Comparison of ENCODE assay signal across 25 mouse cellular contexts in genomic region chr9:21818561-21818960, GRCm38 (mm10). TPM values are rescaled to one million over a fixed set of nuclear protein-coding genes. Genes with fewer than 3 reads are reported as not detected.
DNase-seq lines count a peak whose midpoint lies in the region; ATAC-seq and TF ChIP-seq lines count a peak whose summit lies in the region.
"Had no signal": no experiment of that assay in that cellular context is flagged by ENCODE, and none has a peak within 500 bp of the region (broad histone marks: within the 10 kb centered on the region; RNA-seq: fewer than 3 reads in every experiment).

No protein-coding gene starts in this region.

- H3K27me3 ChIP-seq in forebrain, embryonic 15.5 days = no peaks in the 10 kb centered on the region
- H3K27me3 ChIP-seq in forebrain, embryonic 14.5 days (replicated peaks; ENCODE audit: control insufficient read depth, insufficient read depth, low read length) = no peaks in the 10 kb centered on the region
- no peaks in the 10 kb centered on the region for H3K27me3 ChIP-seq in midbrain, embryonic 11.5 days (ENCODE audit: control insufficient read depth, insufficient read depth, low read length)
- no peaks in the 10 kb centered on the region for H3K27me3 ChIP-seq in midbrain, embryonic 14.5 days (ENCODE audit: control insufficient read depth, insufficient read depth, low read length)
- H3K27me3 ChIP-seq: heart, embryonic 13.5 days; Patski had no signal

- DNase-seq in forebrain, embryonic 14.5 days (ENCODE audit: low spot score) = no peak
- DNase-seq in midbrain, embryonic 11.5 days (ENCODE audit: low spot score, missing footprints) = peak; percentile 45
- DNase-seq in midbrain, embryonic 14.5 days = no peak
- no peak for DNase-seq in spleen, postnatal 36 days (ENCODE audit: low spot score in 2 of 2)
- DNase-seq: adrenal gland, postnatal 10 days; adrenal gland, postnatal 36 days; B cell, adult 2 months; gastrocnemius, postnatal 36 days; heart, adult 2 months; heart, postnatal 14 days; heart, postnatal 4 days; kidney, adult 18-20 months had no signal

- no peaks in the 10 kb centered on the region for H3K9me3 ChIP-seq in forebrain, embryonic 15.5 days
- H3K9me3 ChIP-seq in forebrain, embryonic 14.5 days (replicated peaks; ENCODE audit: control insufficient read depth, low read length) = no peaks in the 10 kb centered on the region
- no peaks in the 10 kb centered on the region for H3K9me3 ChIP-seq in midbrain, embryonic 11.5 days (ENCODE audit: control insufficient read depth, low read length)
- H3K9me3 ChIP-seq in midbrain, embryonic 14.5 days (ENCODE audit: control insufficient read depth, low read length) = no peaks in the 10 kb centered on the region
- H3K9me3 ChIP-seq: forebrain, embryonic 10.5 days; heart, embryonic 10.5 days; heart, embryonic 13.5 days had no signal

- H3K36me3 ChIP-seq in forebrain, embryonic 15.5 days = no peaks in the 10 kb centered on the region
- 0 out of 2 replicates have a peak, but pooled peaks cover 4% of the 10 kb centered on the region for H3K36me3 ChIP-seq in forebrain, embryonic 14.5 days (ENCODE audit: control insufficient read depth, insufficient read depth, low read length)
- no peaks in the 10 kb centered on the region for H3K36me3 ChIP-seq in midbrain, embryonic 11.5 days (ENCODE audit: control insufficient read depth, insufficient read depth, low read length)
- H3K36me3 ChIP-seq in midbrain, embryonic 14.5 days (ENCODE audit: control insufficient read depth, insufficient read depth, low read length) = 0 out of 2 replicates have a peak, but pooled peaks cover 2% of the 10 kb centered on the region

- H3K4me2 ChIP-seq in forebrain, embryonic 15.5 days (replicated peaks) = no peak overlapping the region
- no peak overlapping the region for H3K4me2 ChIP-seq in forebrain, embryonic 14.5 days (ENCODE audit: low read length)
- no peak overlapping the region for H3K4me2 ChIP-seq in midbrain, embryonic 11.5 days
- no peak overlapping the region for H3K4me2 ChIP-seq in midbrain, embryonic 14.5 days (ENCODE audit: low read length)
- H3K4me2 ChIP-seq: heart, embryonic 13.5 days; hindbrain, embryonic 14.5 days had no signal

- no peak for TF ChIP-seq POLR2A in bone marrow macrophage, adult 2 months (IDR thresholded peaks at IDR 0.05; ENCODE audit: borderline replicate concordance, low read depth, low read length)

- no peak overlapping the region for H3K4me3 ChIP-seq in forebrain, embryonic 15.5 days
- H3K4me3 ChIP-seq in forebrain, embryonic 14.5 days (ENCODE audit: low read depth, low read length) = no peak overlapping the region
- no peak overlapping the region for H3K4me3 ChIP-seq in midbrain, embryonic 11.5 days (ENCODE audit: low read depth, low read length)
- H3K4me3 ChIP-seq in midbrain, embryonic 14.5 days (replicated peaks; ENCODE audit: low read depth, low read length) = no peak overlapping the region
- H3K4me3 ChIP-seq in bone marrow macrophage, adult 2 months (ENCODE audit: insufficient read depth, low read length) = no peak overlapping the region
- H3K4me3 ChIP-seq: forebrain, embryonic 10.5 days; heart, adult 2 months; heart, embryonic 10.5 days; heart, embryonic 13.5 days had no signal

- 88% methylated on average over 6 of the region's 6 CpGs for WGBS in forebrain, embryonic 15.5 days
- 92% methylated on average over 6 of the region's 6 CpGs for WGBS in forebrain, embryonic 14.5 days
- 95% methylated on average over 6 of the region's 6 CpGs for WGBS in midbrain, embryonic 11.5 days
- 89% methylated on average over 6 of the region's 6 CpGs for WGBS in midbrain, embryonic 14.5 days

- no peak for ATAC-seq in forebrain, embryonic 15.5 days (replicated peaks)
- no peak for ATAC-seq in forebrain, embryonic 14.5 days
- ATAC-seq in midbrain, embryonic 11.5 days (ENCODE audit: low FRiP score) = no peak
- no peak for ATAC-seq in midbrain, embryonic 14.5 days (ENCODE audit: low FRiP score, low TSS enrichment)
- ATAC-seq: hindbrain, postnatal 0 days; inflammation-experienced regulatory T-cells, adult 6 months; intestine, embryonic 16.5 days; Patski had no signal

- H3K4me1 ChIP-seq in forebrain, embryonic 15.5 days = peaks cover 13% of the 10 kb centered on the region; the same call in 1 of the 2 replicates
- H3K4me1 ChIP-seq in forebrain, embryonic 14.5 days (ENCODE audit: control insufficient read depth, insufficient read depth, low read length) = no peaks in the 10 kb centered on the region
- H3K4me1 ChIP-seq in midbrain, embryonic 11.5 days (ENCODE audit: control insufficient read depth, insufficient read depth, low read length) = no peaks in the 10 kb centered on the region
- H3K4me1 ChIP-seq in midbrain, embryonic 14.5 days (ENCODE audit: control insufficient read depth, insufficient read depth, low read length) = no peaks in the 10 kb centered on the region
- peaks cover 7% of the 10 kb centered on the region for H3K4me1 ChIP-seq in bone marrow macrophage, adult 2 months (ENCODE audit: control insufficient read depth, insufficient read depth, low read length)
- H3K4me1 ChIP-seq: forebrain, embryonic 10.5 days; heart, embryonic 13.5 days had no signal

- H3K27ac ChIP-seq in forebrain, embryonic 15.5 days (replicated peaks) = peak overlapping the region; percentile 72
- no peak overlapping the region for H3K27ac ChIP-seq in forebrain, embryonic 14.5 days (ENCODE audit: low read depth, low read length)
- no peak overlapping the region for H3K27ac ChIP-seq in midbrain, embryonic 11.5 days (ENCODE audit: low read depth, low read length)
- H3K27ac ChIP-seq in midbrain, embryonic 14.5 days (replicated peaks; ENCODE audit: low read depth, low read length) = no peak overlapping the region
- no peak overlapping the region for H3K27ac ChIP-seq in bone marrow macrophage, adult 2 months (ENCODE audit: insufficient read depth, low read depth, low read length)
- H3K27ac ChIP-seq: forebrain, embryonic 10.5 days; heart, adult 2 months; heart, embryonic 10.5 days; heart, embryonic 13.5 days; hindbrain, embryonic 14.5 days; hindbrain, postnatal 0 days had no signal

- 0 out of 2 replicates have a peak, but pooled peaks have one; percentile 7 for TF ChIP-seq CTCF in bone marrow macrophage, adult 2 months (IDR thresholded peaks at IDR 0.05; ENCODE audit: low read depth, low read length)

- H3K9ac ChIP-seq in forebrain, embryonic 15.5 days (replicated peaks) = no peak overlapping the region
- H3K9ac ChIP-seq in forebrain, embryonic 14.5 days (ENCODE audit: low read length) = no peak overlapping the region
- no peak overlapping the region for H3K9ac ChIP-seq in midbrain, embryonic 11.5 days (ENCODE audit: low read length)
- no peak overlapping the region for H3K9ac ChIP-seq in midbrain, embryonic 14.5 days (replicated peaks; ENCODE audit: low read length)
- H3K9ac ChIP-seq: forebrain, postnatal 0 days; heart, embryonic 13.5 days; hindbrain, embryonic 14.5 days had no signal

RNA-seq across cellular contexts. Expression of gene Angptl8, which starts 16.7 kb away (rescaled TPM):
- polyA plus RNA-seq in forebrain, embryonic 15.5 days (2015; fragmentation: Nextera tagmentation; extraction: Ambion mirVana) = 0.27 and 0.51 TPM in 2 replicates
- polyA plus RNA-seq in forebrain, embryonic 14.5 days (2014; fragmentation: Nextera tagmentation; extraction: Ambion mirVana) = 0.26 TPM in 1 of 2 replicates, not detected in the other
- polyA plus RNA-seq in midbrain, embryonic 11.5 days (2014; fragmentation: Nextera tagmentation; extraction: Ambion mirVana) = 0.19 and 0.22 TPM in 2 replicates
- 0.34 TPM in 1 of 2 replicates, not detected in the other for polyA plus RNA-seq in midbrain, embryonic 14.5 days (2014; fragmentation: Nextera tagmentation; extraction: Ambion mirVana)
- polyA plus RNA-seq in bone marrow macrophage, adult 2 months (2012; ENCODE audit: insufficient read depth, insufficient read length, missing spikeins) = not detected in 2 replicates
- polyA plus RNA-seq: cerebellum, adult 2 months; embryonic facial prominence, embryonic 11.5 days; inflammation-experienced regulatory T-cells, adult 6 months had no signal

RNA-seq across cellular contexts. Expression of gene Kank2, which starts 20.0 kb away (rescaled TPM):
- polyA plus RNA-seq in forebrain, embryonic 15.5 days (2015; fragmentation: Nextera tagmentation; extraction: Ambion mirVana) = 2.9 and 3.7 TPM in 2 replicates
- polyA plus RNA-seq in forebrain, embryonic 14.5 days (2014; fragmentation: Nextera tagmentation; extraction: Ambion mirVana) = 0.99 and 1.3 TPM in 2 replicates
- polyA plus RNA-seq in midbrain, embryonic 11.5 days (2014; fragmentation: Nextera tagmentation; extraction: Ambion mirVana) = 3.5 and 3.9 TPM in 2 replicates
- polyA plus RNA-seq in midbrain, embryonic 14.5 days (2014; fragmentation: Nextera tagmentation; extraction: Ambion mirVana) = 0.66 and 2.7 TPM in 2 replicates
- 12.2 and 12.3 TPM in 2 replicates for polyA plus RNA-seq in bone marrow macrophage, adult 2 months (2012; ENCODE audit: insufficient read depth, insufficient read length, missing spikeins)
- polyA plus RNA-seq: inflammation-experienced regulatory T-cells, adult 6 months had no signal

RNA-seq across cellular contexts. Expression of gene Dock6, which starts 33.9 kb away (rescaled TPM):
- polyA plus RNA-seq in forebrain, embryonic 15.5 days (2015; fragmentation: Nextera tagmentation; extraction: Ambion mirVana) = 10.4 and 12.3 TPM in 2 replicates
- 6.7 and 10.3 TPM in 2 replicates for polyA plus RNA-seq in forebrain, embryonic 14.5 days (2014; fragmentation: Nextera tagmentation; extraction: Ambion mirVana)
- 15.1 and 15.9 TPM in 2 replicates for polyA plus RNA-seq in midbrain, embryonic 11.5 days (2014; fragmentation: Nextera tagmentation; extraction: Ambion mirVana)
- 7.2 and 12.7 TPM in 2 replicates for polyA plus RNA-seq in midbrain, embryonic 14.5 days (2014; fragmentation: Nextera tagmentation; extraction: Ambion mirVana)
- polyA plus RNA-seq in bone marrow macrophage, adult 2 months (2012; ENCODE audit: insufficient read depth, insufficient read length, missing spikeins) = 8.7 and 16.2 TPM in 2 replicates

RNA-seq across cellular contexts. Expression of gene Spc24, which starts 58.5 kb away (rescaled TPM):
- polyA plus RNA-seq in forebrain, embryonic 15.5 days (2015; fragmentation: Nextera tagmentation; extraction: Ambion mirVana) = 41.7 and 55.9 TPM in 2 replicates
- 53.7 and 64.3 TPM in 2 replicates for polyA plus RNA-seq in forebrain, embryonic 14.5 days (2014; fragmentation: Nextera tagmentation; extraction: Ambion mirVana)
- polyA plus RNA-seq in midbrain, embryonic 11.5 days (2014; fragmentation: Nextera tagmentation; extraction: Ambion mirVana) = 91.3 and 115 TPM in 2 replicates
- polyA plus RNA-seq in midbrain, embryonic 14.5 days (2014; fragmentation: Nextera tagmentation; extraction: Ambion mirVana) = 19.9 and 21.4 TPM in 2 replicates
- 16.6 and 23.2 TPM in 2 replicates for polyA plus RNA-seq in bone marrow macrophage, adult 2 months (2012; ENCODE audit: insufficient read depth, insufficient read length, missing spikeins)
